In genomic region chr11:63951831-63952631, GRCm38 (mm10) we compare ENCODE assay signal across 9 mouse cellular contexts. TPM values are rescaled to one million over a fixed set of nuclear protein-coding genes. Genes with fewer than 3 reads are reported as not detected.
DNase-seq lines count a peak whose midpoint lies in the region; ATAC-seq and TF ChIP-seq lines count a peak whose summit lies in the region.
"Had no signal": no experiment of that assay in that cellular context is flagged by ENCODE, and none has a peak within 500 bp of the region (broad histone marks: within the 10 kb centered on the region; RNA-seq: fewer than 3 reads in every experiment).

No protein-coding gene starts in this region.

- no peak for DNase-seq in layer of hippocampus, adult 2 months (ENCODE audit: low spot score in 2 of 2)
- no peak for DNase-seq in layer of hippocampus, postnatal 25 days (ENCODE audit: extremely low spot score in 1 of 2, low spot score in 1 of 2)
- peak; percentile 72 for DNase-seq in embryonic facial prominence, embryonic 10.5 days (ENCODE audit: low spot score)
- DNase-seq in heart, adult 8-10 months (ENCODE audit: low spot score), result peak; percentile 48
- peak; percentile 14 to 21 for DNase-seq in kidney, adult 8-10 months
- peak; percentile 74 for DNase-seq in retina, embryonic 14.5 days (ENCODE audit: low spot score)
- DNase-seq in right cerebral cortex, adult 18-20 months, result no peak

- H3K4me1 ChIP-seq in embryonic facial prominence, embryonic 10.5 days, result peaks cover 32% of the 10 kb centered on the region
- H3K4me1 ChIP-seq in lung, embryonic 16.5 days (replicated peaks; ENCODE audit: control insufficient read depth, insufficient read depth, low read length), result peaks cover 13% of the 10 kb centered on the region

- no peaks in the 10 kb centered on the region for H3K36me3 ChIP-seq in embryonic facial prominence, embryonic 10.5 days (replicated peaks)
- no peaks in the 10 kb centered on the region for H3K36me3 ChIP-seq in lung, embryonic 16.5 days (ENCODE audit: control insufficient read depth, insufficient read depth, low read length)

- no peak overlapping the region for H3K27ac ChIP-seq in layer of hippocampus, adult 2 months
- H3K27ac ChIP-seq in embryonic facial prominence, embryonic 10.5 days (replicated peaks), result peak overlapping the region; percentile 32
- H3K27ac ChIP-seq in lung, embryonic 16.5 days (ENCODE audit: low read length), result no peak overlapping the region

- H3K4me3 ChIP-seq in layer of hippocampus, adult 2 months, result peak overlapping the region; percentile 33; the same call in 1 of the 2 replicates
- H3K4me3 ChIP-seq in embryonic facial prominence, embryonic 10.5 days, result peak overlapping the region; percentile 50
- H3K4me3 ChIP-seq in lung, embryonic 16.5 days (ENCODE audit: low read length), result peak overlapping the region; percentile 33

- no peak overlapping the region for H3K9ac ChIP-seq in lung, embryonic 16.5 days (ENCODE audit: low read length)

- peak overlapping the region; percentile 51 for H3K4me2 ChIP-seq in lung, embryonic 16.5 days (ENCODE audit: low read depth, low read length)

- peaks cover 86% of the 10 kb centered on the region for H3K27me3 ChIP-seq in embryonic facial prominence, embryonic 10.5 days (replicated peaks; ENCODE audit: low read depth, poor library complexity, severe bottlenecking)
- H3K27me3 ChIP-seq in lung, embryonic 16.5 days (ENCODE audit: control insufficient read depth, insufficient read depth, low read depth, low read length), result peaks cover 10% of the 10 kb centered on the region; the same call in 1 of the 2 replicates

- no peak for TF ChIP-seq CTCF in layer of hippocampus, adult 2 months (conservative IDR thresholded peaks at IDR 0.05)

- H3K9me3 ChIP-seq in embryonic facial prominence, embryonic 10.5 days, result no peaks in the 10 kb centered on the region
- H3K9me3 ChIP-seq in lung, embryonic 16.5 days (ENCODE audit: control insufficient read depth, low read length), result no peaks in the 10 kb centered on the region

- WGBS in embryonic facial prominence, embryonic 10.5 days, result 5% methylated on average over 19 of the region's 19 CpGs
- 3% methylated on average over 19 of the region's 19 CpGs for WGBS in lung, embryonic 16.5 days

- peak; percentile 86 for ATAC-seq in lung, embryonic 16.5 days (ENCODE audit: low read depth)

RNA-seq across cellular contexts. Expression of gene Hs3st3b1, which starts 29.9 kb away (rescaled TPM):
- under 1 TPM; 0.26 to 0.37 TPM for total RNA-seq in layer of hippocampus, adult 2 months (2021)
- under 1 TPM; 0.47 to 0.49 TPM for total RNA-seq in layer of hippocampus, postnatal 25 days (2021)
- polyA plus RNA-seq in embryonic facial prominence, embryonic 10.5 days (2016; fragmentation: Nextera tagmentation; extraction: Ambion mirVana), result 9.5 and 11.8 TPM in 2 replicates
- total RNA-seq in heart, adult 8-10 months (2022), result 1 to 10 TPM in 1 of 4 experiments, under 1 TPM in 3; 0.66 to 1.0 (median 0.86) TPM
- polyA plus RNA-seq in lung, embryonic 16.5 days (2015; fragmentation: Nextera tagmentation; extraction: Ambion mirVana), result 0.78 and 1.1 TPM in 2 replicates
- total RNA-seq: MEL had no signal

Comparison
In these comparisons a context has a peak if more than half of its experiments do, and no peak if none do; other contexts are left out.
1. DNase-seq: peak in embryonic facial prominence, embryonic 10.5 days (single experiment), heart, adult 8-10 months (single experiment), kidney, adult 8-10 months (2 of 2) and retina, embryonic 14.5 days (single experiment); none in layer of hippocampus, adult 2 months (0 of 2), layer of hippocampus, postnatal 25 days (0 of 2) and right cerebral cortex, adult 18-20 months (single experiment).
2. Peak in every context shown above with its lines, with median percentiles within 50 percentile points of each other: H3K4me3 ChIP-seq.